Mouse (Mus musculus) adrenal gland (tissue): ENCODE measurements around the gene Setdb2.
"Not testable (repeated sequence)": the region's sequence is repeated elsewhere in the genome, so short reads cannot be mapped to it uniquely, and the experiment has no call there.

Experiments used
- intact Hi-C: fragments of 180-260 bp; cut with DNase I; formaldehyde crosslinking; loops from one replicate; pipeline ENCODE4 v1.15.1; 2025
- long read RNA-seq, 2 experiments: library from polyadenylated mRNA; unstranded; transcript quantifications; one replicate each; pipeline ENCODE4 v2.0.0; 2020; ENCODE audit warnings: borderline replicate concordance in 1 of 2; ENCODE audit not compliant: insufficient replicate concordance in 1 of 2

Gene Setdb2
- long read RNA-seq, experiment 1, partial matches to known transcripts, result 0 of 1 reads
- long read RNA-seq, experiment 1, other reads (novel, unspliced or antisense), result 1 of 1 reads
- long read RNA-seq, experiment 2, partial matches to known transcripts, result 1 of 2 reads
- long read RNA-seq, experiment 2, other reads (novel, unspliced or antisense), result 1 of 2 reads

- intact Hi-C loops, result no loop called here
Measured at GRCm38 (mm10) chr14:59440558-59441471, at the start of gene Setdb2, which contains the start of gene Cab39l. Gene Setdb2 (minus strand): TSS chr14:59440884. Gene Cab39l (plus strand): TSS chr14:59440972.

- intact Hi-C loops, result no loop called here
Measured at GRCm38 (mm10) chr14:59485247-59485810, 44.6 kb upstream of the Setdb2 start.

GRCm38 (mm10) chr14:59478699-59479098 lies 38.0 kb upstream of the Setdb2 start:
- intact Hi-C loops, result no loop called here

GRCm38 (mm10) chr14:59470781-59471180 lies 30.1 kb upstream of the Setdb2 start:
- intact Hi-C loops, result no loop called here

GRCm38 (mm10) chr14:59467798-59468197 lies 27.1 kb upstream of the Setdb2 start:
- intact Hi-C loops, result loop anchor here (2.0 kb wide), 1 partner anchor 89 kb away; no protein-coding TSS in a partner anchor

GRCm38 (mm10) chr14:59466503-59466902 lies 25.8 kb upstream of the Setdb2 start:
- intact Hi-C loops, result no loop called here

GRCm38 (mm10) chr14:59447981-59448380 lies 7.3 kb upstream of the Setdb2 start:
- intact Hi-C loops, result no loop called here

GRCm38 (mm10) chr14:59445421-59445820 lies 4.7 kb upstream of the Setdb2 start:
- intact Hi-C loops, result no loop called here

- intact Hi-C loops, result no loop called here
Measured at GRCm38 (mm10) chr14:59441472-59441805, 755 bp upstream of the Setdb2 start.

GRCm38 (mm10) chr14:59440039-59440438 lies 645 bp downstream of the Setdb2 start:
- intact Hi-C loops, result no loop called here

- intact Hi-C loops, result no loop called here
Measured at GRCm38 (mm10) chr14:59438505-59438904, 2.2 kb downstream of the Setdb2 start.

- intact Hi-C loops, result no loop called here
Measured at GRCm38 (mm10) chr14:59437398-59437797, 3.3 kb downstream of the Setdb2 start.

GRCm38 (mm10) chr14:59435206-59435605 lies 5.5 kb downstream of the Setdb2 start:
- intact Hi-C loops, result no loop called here

- intact Hi-C loops, result no loop called here
Measured at GRCm38 (mm10) chr14:59433902-59434301, 6.8 kb downstream of the Setdb2 start.

GRCm38 (mm10) chr14:59430556-59430955 lies 10.1 kb downstream of the Setdb2 start:
- intact Hi-C loops, result no loop called here

GRCm38 (mm10) chr14:59422912-59423663 lies 17.6 kb downstream of the Setdb2 start:
- intact Hi-C loops, result no loop called here

GRCm38 (mm10) chr14:59418171-59418570 lies 22.5 kb downstream of the Setdb2 start:
- intact Hi-C loops, result no loop called here

- intact Hi-C loops, result not testable (repeated sequence)
Measured at GRCm38 (mm10) chr14:59414979-59415378, 25.7 kb downstream of the Setdb2 start.

GRCm38 (mm10) chr14:59396999-59397398 lies 43.7 kb downstream of the Setdb2 start:
- intact Hi-C loops, result no loop called here

GRCm38 (mm10) chr14:59395281-59395680 lies 45.4 kb downstream of the Setdb2 start, which contains the start of gene Phf11c:
Gene Phf11c (minus strand): TSS chr14:59395381.
- intact Hi-C loops, result no loop called here

GRCm38 (mm10) chr14:59390181-59390580 lies 50.5 kb downstream of the Setdb2 start:
- intact Hi-C loops, result loop anchor here (5.0 kb wide), 1 partner anchor 167 kb away; no protein-coding TSS in a partner anchor
